Mouse (Mus musculus): Measurements from ENCODE around the gene Olfr190.
"Not testable (repeated sequence)": the region's sequence is repeated elsewhere in the genome, so short reads cannot be mapped to it uniquely, and the experiment has no call there.

Olfr190 gene

GRCm38 (mm10) chr16:59077905-59078304, at the start of gene Olfr190:
TSS of gene Olfr190 (minus strand) at chr16:59078005.
- DNase-seq (ENCODE audit: low spot score), result no peak

DNA sequence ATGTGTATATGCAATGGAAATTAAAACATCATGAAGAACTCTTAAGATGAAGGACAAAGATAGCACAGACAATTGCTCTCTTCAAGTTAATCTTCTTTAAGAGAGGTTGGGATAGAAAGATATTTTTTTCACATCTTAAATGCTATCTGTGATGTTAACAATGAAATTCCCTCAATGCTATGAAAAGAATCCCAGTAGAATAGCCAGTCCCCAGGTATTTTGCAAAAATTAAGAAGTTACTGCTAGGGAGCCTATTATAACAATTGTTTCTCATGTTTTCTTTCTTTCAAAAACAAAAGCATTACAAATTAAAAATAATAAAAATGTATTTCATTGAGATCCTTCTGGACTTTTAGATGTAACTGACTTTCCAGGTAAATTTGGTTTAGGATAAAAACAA, 43.2 kb upstream of the Olfr190 start, which contains the start of gene Olfr194:
Gene Olfr194, minus strand, starts transcription at position 101 of the 400 bp plus-strand sequence.
- DNase-seq (ENCODE audit: low spot score), result no peak

DNA sequence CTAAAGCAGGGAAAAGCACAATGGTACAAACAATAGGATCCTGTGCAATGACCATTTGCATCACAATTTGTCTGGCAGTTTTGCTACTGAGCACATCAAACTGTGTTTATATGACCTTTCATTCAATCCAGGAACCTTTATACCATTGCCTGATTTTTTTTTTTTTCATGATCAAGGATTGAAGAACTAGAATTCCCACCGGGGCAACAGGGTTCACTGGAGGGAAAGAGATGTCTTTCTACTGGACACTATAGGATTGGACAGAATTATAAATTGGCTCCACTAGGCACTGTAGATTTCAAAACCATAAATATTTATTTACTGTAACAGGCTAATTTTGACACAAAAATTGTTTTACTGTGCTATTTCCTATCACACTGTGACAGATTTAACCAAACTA, 34.0 kb upstream of the Olfr190 start, which contains the start of gene Olfr193:
Gene Olfr193, minus strand, starts transcription at position 101 of the 400 bp plus-strand sequence.
- DNase-seq (ENCODE audit: low spot score), result no peak

DNA sequence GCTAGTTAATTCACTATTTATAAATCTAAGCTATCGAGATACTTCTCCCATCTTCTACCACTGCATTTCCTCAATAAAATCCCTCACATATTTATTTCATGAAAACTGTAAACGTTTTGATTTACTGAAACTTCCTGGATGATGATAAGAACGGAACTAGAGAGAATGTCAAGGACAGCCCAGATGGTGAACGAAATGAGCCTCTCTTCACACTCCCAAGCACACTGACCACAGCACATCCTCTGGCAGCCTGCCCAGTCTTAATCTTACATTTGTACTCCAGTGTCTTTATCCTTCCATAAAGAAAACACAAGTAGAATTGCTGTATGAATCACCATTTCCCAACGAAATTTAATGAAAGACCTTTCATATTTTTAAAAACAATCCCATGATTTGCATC, 30.7 kb upstream of the Olfr190 start:
- DNase-seq (ENCODE audit: low spot score), result not testable (repeated sequence)

DNA sequence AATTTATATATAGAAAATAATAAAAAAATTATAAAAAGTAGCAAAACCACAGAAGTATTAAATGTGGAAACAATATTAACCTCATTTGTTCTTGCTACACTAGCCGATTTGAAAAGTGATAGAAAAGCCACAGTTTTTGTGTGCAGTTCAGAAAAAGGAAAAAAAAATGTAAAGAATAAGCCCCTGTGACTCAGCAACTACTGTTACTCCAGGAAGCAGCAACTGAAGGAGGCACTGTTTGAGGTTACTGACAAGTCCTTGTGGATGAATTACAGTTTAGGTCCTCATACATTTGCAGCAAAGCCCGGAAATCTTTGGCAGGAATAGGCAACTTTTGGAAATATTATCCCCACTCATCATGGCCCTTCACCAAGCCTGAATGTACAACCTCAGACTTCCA, 27.5 kb upstream of the Olfr190 start:
- DNase-seq (ENCODE audit: low spot score), result no peak

GRCm38 (mm10) chr16:59089722-59090121, 11.9 kb upstream of the Olfr190 start, which contains the start of gene Olfr191:
TSS of gene Olfr191 (minus strand) at chr16:59089822.
- DNase-seq (ENCODE audit: low spot score), result not testable (repeated sequence)

GRCm38 (mm10) chr16:59081113-59081512, 3.3 kb upstream of the Olfr190 start:
- DNase-seq (ENCODE audit: low spot score), result not testable (repeated sequence)

GRCm38 (mm10) chr16:59073520-59073919, 4.3 kb downstream of the Olfr190 start:
- DNase-seq (ENCODE audit: low spot score), result no peak

- DNase-seq (ENCODE audit: low spot score), result no peak
Measured at GRCm38 (mm10) chr16:59071755-59072154, 6.0 kb downstream of the Olfr190 start.

- not testable (repeated sequence) for DNase-seq (ENCODE audit: low spot score)
Measured at GRCm38 (mm10) chr16:59062411-59062810, 15.4 kb downstream of the Olfr190 start.

DNA sequence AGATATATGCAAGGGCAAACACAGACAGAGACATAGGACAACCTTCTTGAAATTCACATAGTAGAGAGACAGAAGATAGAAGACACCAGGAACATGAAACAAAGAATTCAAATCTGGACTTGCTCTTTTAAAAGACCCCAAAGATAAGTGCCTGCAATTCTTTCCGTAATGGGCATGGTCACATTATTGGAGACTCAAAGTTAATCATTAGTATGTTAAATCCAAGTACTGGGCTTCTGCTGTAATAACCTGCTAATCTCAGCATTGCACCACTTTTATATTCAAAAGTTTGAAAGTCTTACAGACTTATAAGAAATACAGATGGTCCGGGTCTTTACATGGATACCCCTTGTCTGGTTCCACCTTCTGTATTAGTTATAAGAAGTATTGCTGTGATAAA, 28.5 kb downstream of the Olfr190 start:
- DNase-seq (ENCODE audit: low spot score), result not testable (repeated sequence)

- DNase-seq (ENCODE audit: low spot score), result no peak
Measured at GRCm38 (mm10) chr16:59048860-59049259, 28.9 kb downstream of the Olfr190 start.

DNA sequence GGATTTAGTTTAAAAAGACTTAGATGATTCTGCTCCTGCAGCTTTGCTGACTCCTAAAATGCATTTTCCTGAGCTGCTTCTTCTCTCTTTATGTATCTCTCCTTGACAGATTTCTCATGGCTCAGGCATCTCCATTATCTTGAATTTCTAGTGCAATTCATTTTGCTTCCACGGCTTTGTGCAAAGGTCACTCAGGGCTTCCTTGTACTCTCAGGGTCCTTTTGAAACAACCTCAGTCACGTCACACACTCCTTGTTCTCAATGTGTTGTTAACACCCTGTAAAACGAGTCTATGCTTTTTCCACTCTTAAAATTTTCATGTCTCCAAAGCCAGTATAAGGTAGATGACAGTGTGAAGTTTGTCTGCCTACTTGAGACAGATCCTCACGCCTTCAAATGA, 30.2 kb downstream of the Olfr190 start:
- DNase-seq (ENCODE audit: low spot score), result no peak

GRCm38 (mm10) chr16:59045835-59046234, 32.0 kb downstream of the Olfr190 start:
- DNase-seq (ENCODE audit: low spot score), result no peak

- DNase-seq (ENCODE audit: low spot score), result no peak
Measured at GRCm38 (mm10) chr16:59039710-59040109, 38.1 kb downstream of the Olfr190 start, which contains the start of gene Olfr187. TSS of gene Olfr187 (minus strand) at chr16:59039767.

DNA sequence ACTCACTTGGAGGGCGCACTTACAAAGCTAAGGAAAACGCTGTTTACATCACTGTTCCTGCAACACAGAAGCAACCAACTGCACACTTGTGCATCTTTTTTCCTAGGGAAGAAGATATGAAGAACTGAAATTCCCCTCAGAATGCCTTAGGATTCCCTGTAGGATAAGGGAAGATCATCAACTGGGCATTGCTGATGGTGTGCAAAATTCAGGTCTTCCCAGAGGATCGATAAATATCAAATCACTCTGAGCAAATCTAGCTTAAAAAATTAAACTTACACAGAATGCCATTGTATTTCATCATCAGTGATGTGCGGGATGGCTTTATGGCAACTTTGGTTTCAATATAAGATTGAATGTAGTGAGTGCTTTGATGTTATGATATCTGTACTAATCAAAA, 47.6 kb downstream of the Olfr190 start, which contains the start of gene Olfr186:
Gene Olfr186, minus strand, starts transcription at position 101 of the 400 bp plus-strand sequence.
- DNase-seq (ENCODE audit: low spot score), result no peak

Data from c-Kit-positive CD71-positive TER-119-positive erythroid progenitor cells, embryonic 14.5 days (primary cell).